Mouse (Mus musculus): ENCODE results near the gene Fhod1. TPM values are rescaled to one million over a fixed set of nuclear protein-coding genes. Genes with fewer than 3 reads are reported as not detected.
A peak's percentile ranks its signal among the peaks of the same experiment; 100 is the strongest.

Fhod1 gene
- total and polyA plus RNA-seq, 3 experiments: 2.5 to 10.9 TPM; not detected in 1

DNA sequence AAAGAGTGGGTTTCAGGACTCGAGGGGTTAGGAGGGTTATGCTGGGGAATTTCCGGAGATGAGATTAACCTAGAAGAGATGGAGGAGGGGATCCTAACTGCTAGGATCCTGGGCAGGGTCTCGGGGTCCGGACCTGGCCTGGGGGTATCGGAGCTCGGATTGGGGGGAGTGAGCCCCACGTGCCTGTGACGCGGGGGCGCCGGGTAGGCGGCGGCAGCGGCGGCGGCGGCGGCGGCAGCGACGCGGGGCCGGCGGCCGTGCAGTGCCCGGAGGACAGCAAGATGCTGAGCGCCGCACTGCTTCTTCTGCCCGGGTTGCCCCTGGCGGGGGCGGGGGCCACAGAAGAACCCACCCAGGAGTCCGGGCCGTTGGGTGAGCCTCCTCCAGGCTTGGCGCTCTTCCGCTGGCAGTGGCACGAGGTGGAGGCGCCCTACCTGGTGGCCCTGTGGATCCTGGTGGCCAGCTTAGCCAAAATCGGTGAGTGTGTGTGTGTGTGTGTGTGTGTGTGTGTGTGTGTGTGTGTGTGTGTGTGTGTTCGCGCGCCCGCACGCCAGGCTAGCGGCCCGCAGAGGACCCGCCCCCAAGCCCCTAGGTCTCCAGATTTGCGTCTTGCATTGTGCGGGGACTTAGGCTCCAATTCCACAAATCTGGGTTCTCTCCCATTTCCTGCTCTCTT is 1.5 kb upstream of the Fhod1 start:
- H3K79me2 ChIP-seq (ENCODE audit: control insufficient read depth, insufficient read depth, low read length, poor library complexity): peaks cover 4% of the 10 kb centered on the region; the same call in 1 of the 2 replicates
- peak overlapping the region; percentile 69 for H3K9ac ChIP-seq (ENCODE audit: control insufficient read depth, low read depth, low read length, poor library complexity, severe bottlenecking)
- H3K4me3 ChIP-seq (ENCODE audit: control insufficient read depth in 1 of 2, insufficient read depth in 1 of 2, low read depth in 2 of 2, low read length in 2 of 2): peak overlapping the region; percentile 52 to 57
- peaks cover 5 to 11% of the 10 kb centered on the region in 2 experiments; a peak in 3 of 4 replicates for H3K27me3 ChIP-seq (ENCODE audit: control insufficient read depth in 1 of 2, insufficient read depth in 2 of 2, low read length in 2 of 2)
- no peaks in the 10 kb centered on the region for H3K9me3 ChIP-seq (replicated peaks; ENCODE audit: insufficient read depth, low read length)
- peaks cover 0 to 15% of the 10 kb centered on the region in 2 experiments; a peak in 2 of 4 replicates for H3K36me3 ChIP-seq (ENCODE audit: control insufficient read depth in 1 of 2, insufficient read depth in 2 of 2, low read length in 2 of 2)
- no peak overlapping the region for H3K27ac ChIP-seq (ENCODE audit: control insufficient read depth, low read depth, low read length)
- peaks cover 8 to 25% of the 10 kb centered on the region in 2 experiments for H3K4me1 ChIP-seq (ENCODE audit: control insufficient read depth in 1 of 2, insufficient read depth in 2 of 2, low read length in 2 of 2)
- no peak for DNase-seq (ENCODE audit: low read depth, low spot score)
- no peak for TF ChIP-seq ETS1 (IDR thresholded peaks at IDR 0.05; ENCODE audit: low read depth, low read length)

- peak within 1 kb of the TSS; percentile 21; the same call in 1 of the 2 replicates for H3K27ac ChIP-seq (ENCODE audit: control insufficient read depth, low read depth, low read length)
- peak; percentile 46 for DNase-seq (ENCODE audit: low read depth, low spot score)
Measured at GRCm38 (mm10) chr8:105348450-105349095, 820 bp upstream of the Fhod1 start, which contains the start of gene Slc9a5. Gene Slc9a5 (plus strand): TSS chr8:105348843.

GRCm38 (mm10) chr8:105346611-105347427 is 934 bp downstream of the Fhod1 start:
- H3K36me3 ChIP-seq (ENCODE audit: control insufficient read depth in 1 of 2, insufficient read depth in 2 of 2, low read length in 2 of 2): peaks cover 0 to 25% of the 10 kb centered on the region in 2 experiments; a peak in 2 of 4 replicates
- DNase-seq (ENCODE audit: low read depth, low spot score): no peak
- H3K27ac ChIP-seq (ENCODE audit: control insufficient read depth, low read depth, low read length): no peak overlapping the region
- peak overlapping the region; percentile 86 to 93 for H3K4me3 ChIP-seq (ENCODE audit: control insufficient read depth in 1 of 2, insufficient read depth in 1 of 2, low read depth in 2 of 2, low read length in 2 of 2)
- peaks cover 5 to 11% of the 10 kb centered on the region in 2 experiments; a peak in 3 of 4 replicates for H3K27me3 ChIP-seq (ENCODE audit: control insufficient read depth in 1 of 2, insufficient read depth in 2 of 2, low read length in 2 of 2)
- peaks cover 4% of the 10 kb centered on the region; the same call in 1 of the 2 replicates for H3K79me2 ChIP-seq (ENCODE audit: control insufficient read depth, insufficient read depth, low read length, poor library complexity)
- peaks cover 11 to 41% of the 10 kb centered on the region in 2 experiments for H3K4me1 ChIP-seq (ENCODE audit: control insufficient read depth in 1 of 2, insufficient read depth in 2 of 2, low read length in 2 of 2)
- H3K9ac ChIP-seq (ENCODE audit: control insufficient read depth, low read depth, low read length, poor library complexity, severe bottlenecking): peak overlapping the region; percentile 74
- no peaks in the 10 kb centered on the region for H3K9me3 ChIP-seq (replicated peaks; ENCODE audit: insufficient read depth, low read length)
- TF ChIP-seq MAX (IDR thresholded peaks at IDR 0.05; ENCODE audit: low read length) (no peak), CHD1 (IDR thresholded peaks at IDR 0.05; ENCODE audit: low read depth, low read length) (no peak), USF1 (IDR thresholded peaks at IDR 0.05; ENCODE audit: low read depth, low read length) (no peak), ZNF384 (IDR thresholded peaks at IDR 0.05; ENCODE audit: low read depth, low read length) (no peak), RAD21 (IDR thresholded peaks at IDR 0.05; ENCODE audit: low read depth, low read length) (no peak), MEF2A (IDR thresholded peaks at IDR 0.05; ENCODE audit: extremely low read depth, insufficient replicate concordance, low read depth, low read length, poor library complexity, severe bottlenecking) (no peak), RCOR1 (IDR thresholded peaks at IDR 0.05; ENCODE audit: low read depth, low read length) (no peak), JUND (IDR thresholded peaks at IDR 0.05; ENCODE audit: low read depth, low read length) (no peak), MAZ (IDR thresholded peaks at IDR 0.05; ENCODE audit: low read depth, low read length) (no peak), POLR2A (IDR thresholded peaks at IDR 0.05; ENCODE audit: control insufficient read depth in 1 of 2, insufficient read depth in 1 of 2, low read depth in 1 of 2, low read length in 2 of 2, poor library complexity in 1 of 2) (no peak), KAT2A (conservative IDR thresholded peaks at IDR 0.05; ENCODE audit: low read depth, low read length) (no peak), MXI1 (IDR thresholded peaks at IDR 0.05; ENCODE audit: low read depth, low read length) (no peak)

More at GRCm38 (mm10) chr8:105348450-105349095, 820 bp upstream of the Fhod1 start, which contains the start of gene Slc9a5:
- H3K79me2 ChIP-seq (ENCODE audit: control insufficient read depth, insufficient read depth, low read length, poor library complexity): peaks cover 4% of the 10 kb centered on the region; the same call in 1 of the 2 replicates
- H3K4me1 ChIP-seq (ENCODE audit: control insufficient read depth in 1 of 2, insufficient read depth in 2 of 2, low read length in 2 of 2): peaks cover 8 to 31% of the 10 kb centered on the region in 2 experiments
- H3K27me3 ChIP-seq (ENCODE audit: control insufficient read depth in 1 of 2, insufficient read depth in 2 of 2, low read length in 2 of 2): peaks cover 5 to 11% of the 10 kb centered on the region in 2 experiments; a peak in 3 of 4 replicates
- peak within 1 kb of the TSS; percentile 86 to 93 for H3K4me3 ChIP-seq (ENCODE audit: control insufficient read depth in 1 of 2, insufficient read depth in 1 of 2, low read depth in 2 of 2, low read length in 2 of 2)
- no peaks in the 10 kb centered on the region for H3K9me3 ChIP-seq (replicated peaks; ENCODE audit: insufficient read depth, low read length)
- H3K36me3 ChIP-seq (ENCODE audit: control insufficient read depth in 1 of 2, insufficient read depth in 2 of 2, low read length in 2 of 2): peaks cover 0 to 16% of the 10 kb centered on the region in 2 experiments; a peak in 2 of 4 replicates
- TF ChIP-seq NRF1 (IDR thresholded peaks at IDR 0.05; ENCODE audit: insufficient read depth, low read depth, low read length, poor library complexity, severe bottlenecking) (peak; percentile 77), POLR2AphosphoS5 (IDR thresholded peaks at IDR 0.05; ENCODE audit: borderline replicate concordance, low read depth, low read length) (no peak)
- H3K9ac ChIP-seq (ENCODE audit: control insufficient read depth, low read depth, low read length, poor library complexity, severe bottlenecking): peak within 1 kb of the TSS; percentile 74
